Mouse (Mus musculus) layer of hippocampus, postnatal 14 days (tissue): ENCODE measurements at regions not wholly inside any gene's neighbourhood (a gene's known extent, or its start where the extent isn't known, plus 50 kb on each side); places are given as distances from the start of the nearest gene placed in this dataset.
"Not testable (repeated sequence)": the region's sequence is repeated elsewhere in the genome, so short reads cannot be mapped to it uniquely, and the experiment has no call there.

ENCODE experiments used
- DNase-seq, 2 experiments: peaks; one replicate each; pipeline ENCODE4 v3.0.0; 2021 to 2022; ENCODE audit warnings: low spot score in 2 of 2, mixed read lengths in 1 of 2

- DNase-seq: no peak
These were observed 353.9 kb upstream of the Fign start for GRCm38 (mm10) chr2:64451614-64452317.

- peak in 1 of 2 experiments; percentile 5 for DNase-seq
These were observed 345.3 kb upstream of the Fign start for GRCm38 (mm10) chr2:64443171-64443570.

- no peak for DNase-seq
These were observed 343.1 kb upstream of the Fign start for GRCm38 (mm10) chr2:64440961-64441360.

- DNase-seq: not testable (repeated sequence)
These were observed 319.3 kb upstream of the Fign start for GRCm38 (mm10) chr2:64417129-64417528.

GRCm38 (mm10) chr2:64413846-64414245 lies 316.0 kb upstream of the Fign start:
- no peak for DNase-seq

- DNase-seq: no peak
These were observed 315.4 kb upstream of the Fign start for GRCm38 (mm10) chr2:64413263-64413662.

GRCm38 (mm10) chr2:64395946-64396345 lies 298.1 kb upstream of the Fign start:
- DNase-seq: no peak

- DNase-seq: peak; percentile 3 to 5
These were observed 296.9 kb upstream of the Fign start for GRCm38 (mm10) chr2:64394619-64395294.

GRCm38 (mm10) chr2:64394199-64394598 lies 296.4 kb upstream of the Fign start:
- no peak for DNase-seq

- DNase-seq: no peak
These were observed 272.0 kb upstream of the Fign start for GRCm38 (mm10) chr2:64369791-64370190.

GRCm38 (mm10) chr2:64367188-64367587 lies 269.4 kb upstream of the Fign start:
- no peak for DNase-seq

GRCm38 (mm10) chr2:64366528-64366927 lies 268.7 kb upstream of the Fign start:
- DNase-seq: no peak

GRCm38 (mm10) chr2:64356286-64356685 lies 258.4 kb upstream of the Fign start:
- no peak for DNase-seq

- DNase-seq: no peak
These were observed 227.7 kb upstream of the Fign start for GRCm38 (mm10) chr2:64325499-64325898.
